Mouse (Mus musculus) gastrocnemius, postnatal 10 days (tissue): ENCODE results near the gene Slfn1. TPM values are rescaled to one million over a fixed set of nuclear protein-coding genes. Genes with fewer than 3 reads are reported as not detected.
A peak's percentile ranks its signal among the peaks of the same experiment; 100 is the strongest.
"Not testable (repeated sequence)": the region's sequence is repeated elsewhere in the genome, so short reads cannot be mapped to it uniquely, and the experiment has no call there.

Experiments used
- DNase-seq: peaks from one replicate; pipeline ENCODE4 v3.0.0; 2021; ENCODE audit warnings: mixed read lengths
- long read RNA-seq, 2 experiments: library from polyadenylated mRNA; stranded (forward); transcript quantifications; one replicate each; pipeline ENCODE4 v2.0.0; 2021
- total RNA-seq, 2 experiments: library from RNA; stranded (reverse); gene quantifications; 2 replicates each; pipeline ENCODE4 v1.2.3; 2021

The Slfn1 gene
- total RNA-seq, result under 1 TPM in 1 of 2 experiments, not detected in 1; 0.18 TPM
- long read RNA-seq, experiment 1, result 0 reads
- long read RNA-seq, experiment 2, result 0 reads

DNA sequence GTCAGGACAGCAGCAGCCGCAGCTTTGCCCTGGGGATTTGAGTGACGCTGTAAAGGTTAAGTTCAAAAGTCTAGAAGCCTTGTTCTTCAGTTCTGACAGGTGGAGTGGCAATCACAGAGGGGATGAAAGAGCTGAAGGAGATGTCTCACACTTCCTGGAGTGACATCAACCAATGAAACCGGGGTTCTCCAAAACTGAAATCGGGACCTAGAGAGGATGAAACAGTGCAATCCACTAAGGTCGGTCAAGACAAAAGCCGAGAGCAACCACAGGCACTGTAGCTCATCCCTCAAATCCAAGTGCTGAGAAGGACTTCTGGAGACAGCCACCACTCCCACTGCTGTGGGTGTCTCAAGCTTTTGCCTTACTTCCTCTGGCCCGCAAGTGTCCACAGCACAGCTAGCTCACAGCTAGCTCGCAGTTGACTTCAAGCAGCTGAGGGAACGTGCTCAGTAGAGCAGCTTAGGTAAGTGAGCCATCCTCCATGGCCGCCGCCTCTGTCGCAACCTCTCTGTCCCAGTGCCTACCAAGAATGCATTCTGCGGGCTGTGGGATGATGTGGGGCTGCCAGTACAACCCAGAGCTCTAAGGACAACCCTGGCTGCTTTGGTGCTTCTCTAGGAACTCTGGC is at the start of gene Slfn1:
TSS of gene Slfn1 (plus strand) at position 253 of the 631 bp plus-strand sequence.
- DNase-seq, result no peak

DNA sequence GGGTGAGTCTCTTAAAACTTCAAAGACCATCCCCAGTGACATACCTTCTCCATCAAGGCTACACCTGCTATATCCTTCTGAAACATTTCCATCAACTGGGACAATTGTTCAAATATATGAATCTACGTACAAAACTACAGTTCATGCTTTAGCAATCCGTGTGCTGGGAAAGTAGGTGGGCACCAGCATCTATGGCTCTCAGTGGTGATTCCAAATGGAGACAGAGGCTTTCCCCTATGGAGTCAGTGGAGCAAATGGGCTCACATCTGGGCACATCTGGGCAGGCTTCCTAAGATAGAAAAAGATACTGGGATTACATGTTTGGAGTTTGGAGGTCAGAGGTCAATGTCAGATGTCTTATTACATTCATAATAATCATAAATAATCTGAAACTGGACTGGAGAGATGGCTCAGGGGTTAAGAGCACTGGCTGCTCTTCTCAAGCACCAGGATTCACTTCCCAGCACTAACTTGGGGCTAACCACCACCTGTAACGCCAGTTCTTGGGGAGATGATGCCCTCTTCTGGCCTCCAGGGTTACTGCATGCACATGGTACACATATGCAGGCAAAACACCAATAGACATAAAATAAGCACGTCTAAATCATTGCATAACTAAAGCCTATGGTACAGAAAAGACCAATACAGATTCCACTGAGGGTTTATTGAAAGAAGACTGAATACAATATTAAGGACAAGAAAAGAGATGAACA is 48.5 kb upstream of the Slfn1 start:
- DNase-seq, result no peak

DNA sequence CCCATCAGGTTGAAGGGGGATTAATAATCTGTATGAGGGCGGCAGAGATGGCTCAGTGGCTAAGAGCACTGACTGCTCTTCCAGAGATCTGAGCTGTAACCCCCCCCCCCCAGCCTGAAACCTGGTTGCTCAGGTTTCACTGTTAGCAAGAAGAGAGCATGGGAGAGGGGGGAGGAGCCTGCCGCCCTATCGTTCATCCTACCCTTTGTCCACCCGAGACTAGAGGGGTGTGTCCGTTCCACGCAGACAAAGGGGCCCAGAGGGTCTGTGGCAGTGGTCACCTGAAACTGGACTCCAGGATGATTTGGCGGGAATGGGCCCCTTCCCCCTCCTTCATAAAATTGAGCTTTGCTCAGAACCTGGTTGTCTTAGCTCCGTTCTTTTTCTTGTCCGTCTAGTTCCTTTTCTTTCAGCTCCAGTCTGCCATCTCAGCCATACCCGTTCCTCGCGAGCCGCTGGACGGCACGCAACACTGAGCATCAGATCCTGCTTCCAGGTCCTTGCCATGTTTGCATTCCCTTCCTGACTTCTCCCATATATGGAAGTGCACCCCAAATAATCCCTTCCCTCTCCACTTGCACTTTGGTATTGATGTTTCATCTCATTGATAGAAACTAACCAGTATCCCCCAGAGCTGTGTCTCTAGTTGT is 46.2 kb upstream of the Slfn1 start:
- no peak for DNase-seq

DNA sequence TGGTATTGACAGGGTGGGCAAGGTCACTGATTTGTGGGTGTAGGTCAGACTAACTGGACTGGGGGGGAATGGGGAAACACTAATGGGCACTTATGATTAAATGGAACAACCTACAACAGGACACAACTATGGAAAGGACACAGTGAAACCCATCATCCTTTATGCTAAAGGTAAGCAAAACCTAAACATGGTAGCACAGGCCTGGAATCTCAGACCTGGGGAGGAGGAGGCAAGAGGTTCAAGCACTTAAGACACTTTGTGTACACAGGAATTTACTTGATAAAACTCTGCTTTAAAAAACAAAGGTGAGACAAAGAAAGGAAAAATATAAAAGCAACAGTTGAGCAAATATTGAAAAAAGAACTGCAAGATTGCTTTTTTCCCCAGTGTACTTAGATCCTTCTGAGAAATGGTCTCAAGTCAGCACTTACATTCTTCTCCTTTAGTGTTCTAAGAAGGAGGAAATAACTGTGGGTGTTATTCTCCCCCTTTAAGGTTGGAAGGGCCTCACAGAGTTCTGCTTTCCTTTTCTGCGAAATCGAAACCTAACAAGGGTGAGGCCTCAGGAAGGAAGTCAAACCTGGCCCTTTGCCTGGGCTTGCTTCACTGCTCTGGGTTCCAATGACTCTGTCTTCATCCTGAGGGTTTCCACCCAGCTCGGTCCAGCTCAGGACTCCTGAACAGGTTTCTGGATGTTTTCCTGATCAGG is 38.8 kb upstream of the Slfn1 start:
- DNase-seq, result peak; percentile 44

DNA sequence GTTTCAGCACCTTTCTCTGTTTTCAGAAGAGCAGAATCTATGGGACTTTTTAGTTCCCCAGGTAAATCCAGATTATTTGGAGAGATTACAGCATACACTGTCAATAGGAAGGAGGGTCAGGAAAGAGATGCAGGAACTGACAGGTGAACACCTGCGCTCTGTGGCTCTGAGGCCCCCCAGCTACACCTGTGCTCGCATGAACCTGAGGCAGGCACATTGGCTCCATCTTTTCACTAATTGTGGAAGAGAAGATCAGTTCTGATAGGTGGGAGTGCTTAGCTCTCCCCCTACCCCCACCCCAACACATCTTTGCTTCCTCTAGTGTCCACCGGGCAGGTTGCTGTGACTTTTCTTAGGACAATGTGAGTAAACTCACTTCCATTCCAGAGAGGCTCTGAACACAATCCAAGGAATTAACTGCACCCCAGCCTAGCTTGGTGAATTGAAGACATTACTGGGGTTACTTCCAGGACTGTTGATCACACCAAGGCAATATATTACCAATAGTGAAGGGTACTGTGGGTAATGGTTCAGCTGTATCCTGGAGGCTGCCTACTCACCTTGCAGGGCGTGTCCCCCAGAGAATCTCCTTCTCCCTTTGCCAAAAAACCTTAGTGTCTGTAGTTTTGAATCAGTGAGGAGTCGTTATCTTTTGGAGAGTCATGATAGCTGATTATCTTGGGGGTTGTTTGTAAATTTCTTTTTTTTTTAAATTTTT is 38.1 kb upstream of the Slfn1 start:
- DNase-seq, result no peak

DNA sequence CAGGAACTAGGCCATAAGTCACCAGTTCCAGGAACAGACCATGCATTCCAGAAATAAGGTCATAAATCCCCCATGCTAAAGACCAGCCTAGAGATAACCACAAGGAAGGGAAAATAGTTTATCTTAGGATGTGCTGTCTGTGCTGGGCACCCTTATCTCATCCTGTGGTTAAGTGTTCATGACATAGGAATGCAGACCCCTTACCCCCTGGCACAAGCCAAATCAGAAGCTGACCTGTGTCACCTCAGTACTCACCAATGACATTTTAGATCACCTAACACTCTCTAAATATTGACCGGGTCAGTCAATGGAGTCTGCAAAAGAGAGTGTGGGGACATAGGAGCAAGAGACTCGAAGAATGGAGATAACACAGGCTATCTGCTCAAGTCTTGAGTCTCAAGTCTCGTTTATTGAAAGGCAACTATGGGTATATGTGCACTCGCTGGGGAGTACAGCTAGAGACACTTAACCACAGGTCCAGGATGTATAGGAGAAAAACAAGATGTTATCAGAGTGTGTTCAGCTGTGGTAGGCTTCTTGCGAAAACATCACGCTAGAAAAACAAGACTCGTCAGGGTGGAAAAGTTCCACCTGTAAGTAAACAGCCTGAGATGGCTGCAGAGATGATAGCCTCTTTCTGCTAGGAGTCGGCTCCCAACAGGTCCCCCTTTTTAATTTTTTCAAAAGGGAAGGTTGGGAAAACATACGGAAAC is 37.0 kb upstream of the Slfn1 start:
- no peak for DNase-seq

DNA sequence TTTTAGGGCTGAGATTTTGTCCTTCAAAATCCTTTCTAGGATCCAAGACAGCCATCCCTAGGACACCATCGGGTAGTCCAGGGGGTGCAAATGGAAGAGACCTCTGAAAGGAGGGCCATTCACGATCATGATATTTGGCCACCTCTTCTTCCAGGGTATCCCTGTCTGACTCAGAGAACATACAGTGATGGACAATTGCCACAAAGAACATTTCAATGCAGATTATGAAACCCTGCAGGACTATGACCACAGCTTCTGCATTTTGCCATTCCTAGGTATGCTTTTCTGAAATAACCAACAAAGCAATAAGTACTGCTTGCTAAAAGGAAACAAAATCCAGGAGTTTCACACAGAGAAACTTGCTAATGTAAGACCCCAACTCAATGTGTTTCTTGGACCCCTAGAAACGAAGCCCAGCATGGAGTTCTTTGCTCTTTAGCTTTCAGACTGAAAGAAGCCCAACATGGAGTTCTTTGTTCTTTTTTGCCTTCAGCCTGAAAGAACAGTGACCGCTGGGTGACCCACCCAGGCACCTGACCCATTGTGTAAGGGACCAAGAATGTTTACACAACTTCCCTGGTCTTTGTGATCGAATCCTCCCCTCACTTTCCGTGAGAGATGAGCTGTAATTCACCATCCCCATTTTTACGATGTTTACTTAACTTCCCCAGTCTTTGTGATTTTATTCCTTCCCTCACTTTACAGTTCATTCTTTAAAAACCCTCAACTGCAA is 33.7 kb upstream of the Slfn1 start:
- no peak for DNase-seq

DNA sequence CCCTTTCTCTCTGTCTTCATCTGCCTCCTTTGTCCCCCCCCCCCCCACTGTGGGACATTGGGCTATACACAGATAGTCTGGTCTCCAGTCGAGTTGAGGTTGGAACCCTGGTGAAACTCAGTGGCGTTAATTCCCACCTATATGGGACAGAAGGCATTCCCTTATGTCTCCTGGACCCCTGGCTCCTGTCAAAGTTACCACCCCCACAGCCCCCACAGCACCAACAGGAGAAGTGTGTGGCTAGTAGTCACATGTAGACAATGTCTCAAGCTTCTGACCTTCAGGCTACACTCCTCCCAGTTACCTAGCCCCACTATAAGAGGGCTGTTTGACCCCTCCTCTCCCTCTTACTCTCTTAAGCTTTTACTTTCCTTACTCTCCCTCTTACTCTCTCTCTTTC is 32.5 kb upstream of the Slfn1 start:
- no peak for DNase-seq

DNA sequence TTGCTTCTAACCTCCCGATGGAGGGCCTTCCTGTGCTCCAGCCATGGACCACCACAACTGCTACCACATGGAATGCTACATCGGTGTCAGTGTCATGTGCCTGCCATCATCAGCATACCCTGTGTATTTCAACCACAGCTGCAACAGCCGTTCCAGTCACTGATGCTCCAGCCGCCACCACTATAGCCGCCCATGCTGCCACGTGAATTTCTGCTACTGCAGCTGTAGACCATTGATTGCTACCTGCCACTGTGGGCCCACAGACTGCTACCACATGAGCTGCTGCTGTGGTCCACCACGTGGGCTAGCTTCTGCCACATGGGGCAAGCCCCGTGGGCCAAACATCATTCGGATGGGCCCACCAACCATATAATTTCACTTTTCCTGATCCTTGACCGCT is 31.9 kb upstream of the Slfn1 start:
- no peak for DNase-seq

DNA sequence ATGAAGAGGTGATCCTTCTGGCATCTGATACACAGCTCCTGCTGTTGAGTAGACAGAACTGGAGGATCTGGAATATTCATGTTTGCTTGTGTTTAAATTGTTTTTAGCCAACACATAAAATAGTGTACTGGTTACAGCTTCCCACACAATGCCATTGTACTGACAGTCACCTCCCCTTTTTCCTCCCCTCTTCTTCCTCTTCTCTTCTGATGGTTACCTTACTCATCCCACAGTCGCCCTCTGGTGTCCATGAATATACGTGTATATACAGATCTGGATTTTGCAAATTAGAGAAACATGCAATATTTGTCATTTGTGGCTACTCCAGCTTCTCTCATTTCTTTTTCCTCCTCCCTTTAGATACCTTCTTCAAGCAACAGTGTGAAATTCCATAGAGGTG is 1.5 kb upstream of the Slfn1 start:
- no peak for DNase-seq

DNA sequence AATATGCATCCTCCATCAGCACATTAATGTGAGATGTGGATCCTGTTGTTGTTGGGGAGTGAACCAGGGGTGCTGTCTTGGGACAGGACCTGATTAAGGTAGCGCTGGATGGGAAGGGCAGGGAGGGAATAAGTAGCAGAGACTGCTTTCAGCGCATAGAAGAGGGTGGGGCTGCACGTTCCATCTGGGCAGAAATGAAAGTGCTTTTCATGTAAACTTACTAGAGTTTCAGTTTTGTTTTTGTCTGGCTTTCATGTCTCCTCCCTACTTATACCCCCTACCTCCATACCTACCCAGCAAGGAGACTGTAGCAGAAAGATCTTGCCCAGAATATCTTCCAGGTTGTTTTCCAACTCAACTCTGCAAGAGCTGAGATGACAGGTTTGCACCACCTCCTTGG is 1.4 kb downstream of the Slfn1 start:
- no peak for DNase-seq

DNA sequence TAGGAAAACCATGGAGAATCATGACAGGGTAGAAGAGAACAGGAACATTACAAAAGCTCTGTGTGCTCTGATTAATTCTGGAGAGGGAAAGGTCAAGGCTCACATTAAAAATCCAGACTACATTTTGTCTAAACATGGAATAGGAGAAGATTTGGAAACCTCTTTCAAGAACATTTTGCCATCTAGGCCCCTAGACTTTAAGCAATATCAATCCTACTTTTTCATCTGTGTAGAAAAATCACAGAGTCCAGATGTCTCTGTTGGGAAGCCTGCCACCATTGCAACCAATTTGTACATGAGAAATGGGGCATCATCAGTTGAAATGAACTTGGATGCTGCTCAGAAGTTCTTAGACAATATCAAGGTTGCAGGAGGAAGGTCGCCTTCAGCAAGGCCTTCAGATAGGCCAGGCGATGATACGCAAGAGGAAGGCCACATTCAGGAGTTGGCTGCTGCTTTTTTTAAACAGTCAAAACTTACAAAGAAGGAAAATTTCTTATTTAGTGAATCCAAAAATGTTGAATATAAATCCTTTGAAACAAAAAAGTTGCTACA is 4.6 kb downstream of the Slfn1 start:
- no peak for DNase-seq

DNA sequence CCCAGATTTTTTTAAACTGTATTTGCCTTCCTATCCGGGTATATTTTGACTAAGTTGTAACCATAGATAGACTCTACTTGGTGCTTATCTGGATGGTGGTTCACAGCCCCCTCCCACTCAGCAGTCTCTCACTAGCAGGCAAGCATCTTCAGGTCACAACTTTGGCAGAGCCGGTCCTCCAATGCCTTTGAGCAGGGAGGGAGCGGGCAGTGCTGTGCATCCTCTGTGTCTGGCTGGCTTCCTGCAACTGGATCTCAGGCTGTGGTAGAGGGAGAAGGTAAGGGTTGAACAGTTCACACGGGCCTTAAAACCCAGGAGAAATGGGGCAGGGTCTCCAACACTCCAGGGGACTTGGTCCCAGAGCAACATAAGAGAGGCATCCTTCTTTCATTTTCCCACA is 6.5 kb downstream of the Slfn1 start:
- no peak for DNase-seq

DNA sequence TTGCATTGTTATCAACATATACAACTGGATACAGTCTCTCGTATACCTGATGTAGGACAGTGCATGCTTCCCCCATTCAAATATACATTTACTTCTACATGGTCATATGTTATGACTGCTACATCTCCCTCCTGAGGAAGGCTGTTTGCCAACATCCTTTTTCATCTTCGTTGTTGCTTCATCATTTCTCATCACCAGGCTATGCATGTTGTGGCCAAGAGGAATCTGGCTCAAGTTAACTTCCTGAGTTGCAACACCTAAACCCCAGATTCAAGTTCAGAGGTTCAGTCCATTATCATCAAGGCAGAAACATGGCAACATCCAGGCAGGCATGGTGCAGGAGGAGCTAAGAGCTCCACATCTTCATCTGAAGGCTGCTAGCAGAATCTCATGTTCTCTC is 8.3 kb downstream of the Slfn1 start:
- DNase-seq, result no peak

DNA sequence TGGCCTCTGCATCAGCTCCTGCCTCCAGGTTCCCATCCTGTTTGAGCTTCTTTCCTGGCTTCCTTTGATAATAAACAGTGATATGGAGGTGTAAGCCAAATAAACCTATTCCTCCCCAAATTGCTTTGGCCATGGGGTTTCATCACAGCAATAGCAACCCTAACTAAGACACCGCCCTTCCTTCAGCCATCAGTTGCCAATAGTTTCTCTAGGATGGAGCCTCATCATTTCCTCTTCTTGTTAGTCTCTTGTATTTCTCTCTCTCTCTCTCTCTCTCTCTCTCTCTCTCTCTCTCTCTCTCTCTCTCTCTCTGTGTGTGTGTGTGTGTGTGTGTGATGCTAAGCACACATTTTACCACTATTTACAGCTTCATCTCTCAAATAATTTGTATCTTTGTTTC is 9.0 kb downstream of the Slfn1 start:
- DNase-seq, result not testable (repeated sequence)

DNA sequence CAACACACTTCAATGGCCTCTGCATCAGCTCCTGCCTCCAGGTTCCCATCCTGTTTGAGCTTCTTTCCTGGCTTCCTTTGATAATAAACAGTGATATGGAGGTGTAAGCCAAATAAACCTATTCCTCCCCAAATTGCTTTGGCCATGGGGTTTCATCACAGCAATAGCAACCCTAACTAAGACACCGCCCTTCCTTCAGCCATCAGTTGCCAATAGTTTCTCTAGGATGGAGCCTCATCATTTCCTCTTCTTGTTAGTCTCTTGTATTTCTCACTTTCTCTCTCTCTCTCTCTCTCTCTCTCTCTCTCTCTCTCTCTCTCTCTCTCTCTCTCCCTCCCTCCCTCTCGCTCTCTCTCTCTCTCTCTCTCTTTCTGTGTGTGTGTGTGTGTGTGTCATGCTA is 20.6 kb downstream of the Slfn1 start:
- DNase-seq, result not testable (repeated sequence)

DNA sequence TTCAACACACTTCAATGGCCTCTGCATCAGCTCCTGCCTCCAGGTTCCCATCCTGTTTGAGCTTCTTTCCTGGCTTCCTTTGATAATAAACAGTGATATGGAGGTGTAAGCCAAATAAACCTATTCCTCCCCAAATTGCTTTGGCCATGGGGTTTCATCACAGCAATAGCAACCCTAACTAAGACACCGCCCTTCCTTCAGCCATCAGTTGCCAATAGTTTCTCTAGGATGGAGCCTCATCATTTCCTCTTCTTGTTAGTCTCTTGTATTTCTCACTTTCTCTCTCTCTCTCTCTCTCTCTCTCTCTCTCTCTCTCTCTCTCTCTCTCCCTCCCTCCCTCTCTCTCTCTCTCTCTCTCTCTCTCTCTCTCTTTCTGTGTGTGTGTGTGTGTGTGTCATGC is 32.3 kb downstream of the Slfn1 start:
- not testable (repeated sequence) for DNase-seq
